Mouse (Mus musculus) lung, adult 2 months (tissue): ENCODE data around the gene Gm49405.

Source experiments
- CTCF ChIP-seq: fragments of 200-500 bp; IDR thresholded peaks from 2 replicates; pipeline ENCODE4 v1.5.1; 2011; ENCODE audit warnings: mild to moderate bottlenecking, low read length, control low read depth; ENCODE audit not compliant: insufficient read depth
- POLR2A ChIP-seq: fragments of 200-500 bp; IDR thresholded peaks from 2 replicates; pipeline ENCODE4 v1.6.1; 2011; ENCODE audit warnings: low read depth, mild to moderate bottlenecking, control low read depth, low read length, borderline replicate concordance; ENCODE audit errors: extremely low read depth

GRCm38 (mm10) chr19:4032668-4033067 lies 32.2 kb downstream of the Gm49405 start:
- TF ChIP-seq CTCF (no peak), POLR2A (no peak)
